Mouse (Mus musculus) kidney, postnatal 25 days (tissue): ENCODE results near the gene Rassf2.

Experiments
- DNase-seq, 2 experiments: peaks; one replicate each; pipeline ENCODE4 v3.0.0; 2021; ENCODE audit warnings: mixed read lengths in 2 of 2

Gene Rassf2

GRCm38 (mm10) chr2:132004495-132005136 lies 25.4 kb downstream of the Rassf2 start:
- peak in 1 of 2 experiments; percentile 22 for DNase-seq

DNA sequence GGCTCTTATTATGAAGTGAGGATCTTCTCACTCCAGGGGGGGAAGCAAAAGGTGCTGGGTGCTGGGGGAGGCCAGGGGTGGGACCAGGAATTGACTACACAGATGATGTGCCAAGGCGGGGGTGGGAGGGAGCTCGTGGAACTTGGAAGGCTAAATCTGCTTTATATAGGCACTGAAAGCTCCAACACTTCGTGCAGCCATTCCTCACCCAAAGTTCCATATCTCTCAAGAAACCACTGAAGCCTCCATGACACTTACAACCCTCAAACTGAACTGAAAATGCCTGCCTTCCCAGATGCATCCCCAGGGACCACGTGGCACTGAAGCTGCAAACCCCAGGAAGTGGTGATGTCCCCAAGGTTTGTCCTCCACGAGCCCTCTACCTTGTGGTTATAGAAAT lies 26.1 kb downstream of the Rassf2 start:
- DNase-seq: peak in 1 of 2 experiments; percentile 17

- peak in 1 of 2 experiments; percentile 26 for DNase-seq
Measured at GRCm38 (mm10) chr2:132001696-132002334, 28.2 kb downstream of the Rassf2 start.

DNA sequence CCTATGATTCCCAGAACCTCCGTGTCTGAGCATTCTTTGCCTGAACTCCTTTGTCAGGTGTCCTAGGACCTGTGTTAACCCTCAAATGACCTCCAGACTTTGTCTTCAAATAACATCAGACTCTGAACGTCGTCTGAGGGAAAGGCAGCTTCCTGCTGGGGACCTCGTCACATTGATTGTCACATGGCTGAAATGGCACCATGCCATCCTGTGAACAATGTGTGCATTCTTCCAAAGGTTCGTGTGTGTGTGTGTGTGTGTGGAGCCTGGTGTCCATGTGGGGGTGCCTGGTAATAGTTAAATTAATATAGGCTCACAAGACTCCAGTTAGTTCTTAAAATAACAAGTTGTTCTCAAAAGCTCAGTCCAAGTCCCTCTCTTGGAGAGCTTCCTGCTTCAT lies 32.7 kb downstream of the Rassf2 start:
- no peak for DNase-seq

DNA sequence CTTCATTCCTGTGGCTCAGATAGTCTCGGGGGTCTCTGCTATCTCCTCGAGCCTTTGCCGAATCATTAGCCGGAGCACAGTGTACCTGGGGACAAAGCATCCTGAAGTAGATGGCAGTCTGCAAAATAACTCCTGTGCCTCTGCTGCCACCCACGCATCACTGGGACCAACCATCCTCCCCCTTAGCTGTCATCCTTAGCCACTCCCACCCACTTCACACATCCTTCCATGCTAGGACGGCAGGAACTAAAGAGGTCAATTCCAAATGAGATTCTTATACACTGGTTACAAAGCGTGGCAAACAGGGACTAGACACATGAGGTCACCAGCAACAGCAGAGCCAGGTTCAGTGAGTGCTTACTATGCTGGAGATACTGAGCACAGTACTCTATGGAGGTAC lies 33.7 kb downstream of the Rassf2 start:
- DNase-seq: no peak

- DNase-seq: peak in 1 of 2 experiments; percentile 57
Measured at GRCm38 (mm10) chr2:131995742-131996141, 34.3 kb downstream of the Rassf2 start.

- no peak for DNase-seq
Measured at GRCm38 (mm10) chr2:131994971-131995370, 35.1 kb downstream of the Rassf2 start.

GRCm38 (mm10) chr2:131993563-131994088 lies 36.4 kb downstream of the Rassf2 start:
- DNase-seq: peak; percentile 6 to 60

- DNase-seq: no peak
Measured at GRCm38 (mm10) chr2:131993151-131993550, 36.9 kb downstream of the Rassf2 start.

- DNase-seq: no peak
Measured at GRCm38 (mm10) chr2:131992487-131992886, 37.6 kb downstream of the Rassf2 start.

DNA sequence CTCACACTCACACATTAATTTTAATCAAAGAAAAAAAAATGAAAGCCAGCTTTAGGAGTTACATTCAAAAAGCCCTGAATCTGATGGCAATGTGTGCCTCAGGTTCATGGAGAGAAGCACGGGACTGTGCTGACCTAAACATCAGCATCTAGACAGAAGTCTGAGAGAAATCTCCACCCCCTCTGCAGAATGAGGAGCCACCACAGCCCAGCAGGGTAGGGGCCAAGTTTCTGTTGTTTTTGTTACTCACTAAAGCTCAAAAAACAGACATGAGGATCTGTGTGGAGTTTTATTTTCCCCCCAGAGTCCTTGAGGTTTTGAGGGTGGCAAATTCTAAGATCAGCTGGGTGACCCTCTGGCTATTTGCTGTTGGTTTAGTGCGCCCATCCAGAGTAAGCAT lies 41.5 kb downstream of the Rassf2 start:
- DNase-seq: no peak

- no peak for DNase-seq
Measured at GRCm38 (mm10) chr2:131987950-131988349, 42.1 kb downstream of the Rassf2 start.

DNA sequence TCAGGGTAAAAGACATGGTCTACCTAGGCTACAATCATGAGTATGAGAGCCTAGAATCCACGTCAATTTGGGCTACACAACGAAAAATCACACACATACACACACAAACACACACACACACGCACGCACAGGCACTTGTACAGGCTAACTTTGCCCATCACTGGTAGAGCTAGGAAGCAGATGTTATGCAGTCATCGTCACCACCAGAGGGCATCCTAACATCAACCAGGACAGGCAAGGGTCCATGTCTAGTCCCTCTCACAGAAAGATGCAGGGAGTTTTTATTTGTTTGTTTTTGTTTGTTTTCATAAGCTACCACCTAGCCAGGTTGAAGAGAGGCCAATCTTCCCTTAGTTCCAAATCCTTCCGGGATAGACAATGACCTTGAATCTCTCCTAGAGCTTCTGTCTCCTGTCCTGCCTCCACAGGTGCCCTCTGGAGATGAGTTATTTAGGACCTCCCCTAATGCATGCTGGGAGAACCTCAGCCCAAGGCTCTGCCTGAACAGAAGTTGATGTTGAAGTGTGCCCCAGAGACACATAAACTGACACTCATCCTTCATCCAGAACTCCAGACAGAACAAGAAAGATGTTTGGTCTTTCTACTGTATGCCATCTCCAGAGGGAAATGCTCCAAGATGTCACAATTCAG lies 47.4 kb downstream of the Rassf2 start:
- peak; percentile 61 to 74 for DNase-seq

DNA sequence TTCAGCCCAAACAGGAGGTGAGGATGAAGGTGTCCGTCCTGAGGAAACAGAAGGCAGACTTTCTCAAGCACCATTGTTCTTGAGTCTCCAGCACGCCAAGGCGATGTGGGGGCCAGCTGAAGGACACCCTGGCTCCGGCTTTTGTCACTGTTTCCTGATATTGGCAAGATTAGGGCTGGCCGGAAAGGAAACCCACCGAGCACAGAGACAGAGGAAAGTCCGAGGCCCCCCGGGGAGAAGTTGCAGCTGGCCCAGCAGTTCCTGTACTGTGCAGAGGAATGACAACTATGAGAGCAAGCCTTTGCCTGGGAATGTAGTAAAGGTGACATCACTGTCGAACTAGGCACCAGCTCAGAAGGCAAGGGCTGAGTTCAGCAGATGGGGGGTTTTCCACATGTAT lies 49.2 kb downstream of the Rassf2 start:
- peak; percentile 49 to 82 for DNase-seq

- no peak for DNase-seq
Measured at GRCm38 (mm10) chr2:131976663-131977062, 53.4 kb downstream of the Rassf2 start.

GRCm38 (mm10) chr2:131971098-131971497 lies 59.0 kb downstream of the Rassf2 start:
- DNase-seq: no peak

- DNase-seq: no peak
Measured at GRCm38 (mm10) chr2:131970597-131970996, 59.5 kb downstream of the Rassf2 start.

GRCm38 (mm10) chr2:131961671-131962070 lies 68.4 kb downstream of the Rassf2 start:
- DNase-seq: no peak

GRCm38 (mm10) chr2:131957731-131958222 lies 72.3 kb downstream of the Rassf2 start:
- DNase-seq: peak; percentile 32 to 64

- DNase-seq: no peak
Measured at GRCm38 (mm10) chr2:131956336-131957256, 73.5 kb downstream of the Rassf2 start.

DNA sequence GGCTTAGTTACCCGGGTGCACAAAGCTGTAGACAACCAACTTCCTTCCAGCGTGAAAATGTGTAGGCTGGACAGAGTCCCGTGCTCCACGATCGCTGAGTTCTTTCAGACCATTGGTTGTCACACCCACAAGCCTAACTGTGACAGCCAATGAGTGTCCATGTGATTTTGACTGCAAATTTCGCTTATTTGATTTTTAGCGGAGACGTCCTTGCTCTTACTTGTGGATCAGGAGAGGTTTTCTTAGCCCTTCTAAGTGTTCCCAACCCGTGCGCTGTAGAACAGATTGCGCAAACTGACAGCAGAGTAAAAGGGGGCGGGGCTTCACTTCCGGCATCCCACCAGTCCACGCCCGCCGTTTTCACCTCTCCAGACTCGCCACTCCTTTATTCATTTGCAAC lies 74.8 kb downstream of the Rassf2 start:
- peak; percentile 52 to 56 for DNase-seq

GRCm38 (mm10) chr2:131954835-131955234 lies 75.2 kb downstream of the Rassf2 start:
- no peak for DNase-seq
